Mouse (Mus musculus): ENCODE measurements around the gene Mtr.
A peak's percentile ranks its signal among the peaks of the same experiment; 100 is the strongest.

Mtr gene

GRCm38 (mm10) chr13:12243991-12244390 is 13.9 kb downstream of the Mtr start:
- no peak for DNase-seq (ENCODE audit: low spot score)

- no peak for DNase-seq (ENCODE audit: low spot score)
Measured at GRCm38 (mm10) chr13:12232141-12232540, 25.8 kb downstream of the Mtr start.

- DNase-seq (ENCODE audit: low spot score) = peak; percentile 17
Measured at GRCm38 (mm10) chr13:12228248-12228647, 29.7 kb downstream of the Mtr start.

- DNase-seq (ENCODE audit: low spot score) = peak; percentile 55
Measured at GRCm38 (mm10) chr13:12227606-12228005, 30.3 kb downstream of the Mtr start.

- DNase-seq (ENCODE audit: low spot score) = no peak
Measured at GRCm38 (mm10) chr13:12218603-12219002, 39.3 kb downstream of the Mtr start.

GRCm38 (mm10) chr13:12214922-12215321 is 43.0 kb downstream of the Mtr start:
- no peak for DNase-seq (ENCODE audit: low spot score)

GRCm38 (mm10) chr13:12211058-12211457 is 46.9 kb downstream of the Mtr start:
- no peak for DNase-seq (ENCODE audit: low spot score)

- peak; percentile 43 for DNase-seq (ENCODE audit: low spot score)
Measured at GRCm38 (mm10) chr13:12210023-12210762, 47.7 kb downstream of the Mtr start.

GRCm38 (mm10) chr13:12200372-12200771 is 57.5 kb downstream of the Mtr start:
- no peak for DNase-seq (ENCODE audit: low spot score)

- DNase-seq (ENCODE audit: low spot score) = no peak
Measured at GRCm38 (mm10) chr13:12198486-12198885, 59.4 kb downstream of the Mtr start.

- DNase-seq (ENCODE audit: low spot score) = no peak
Measured at GRCm38 (mm10) chr13:12196861-12197260, 61.1 kb downstream of the Mtr start.

GRCm38 (mm10) chr13:12196012-12196411 is 61.9 kb downstream of the Mtr start:
- DNase-seq (ENCODE audit: low spot score) = no peak

GRCm38 (mm10) chr13:12194942-12195662 is 62.8 kb downstream of the Mtr start:
- DNase-seq (ENCODE audit: low spot score) = no peak

GRCm38 (mm10) chr13:12189219-12189618 is 68.7 kb downstream of the Mtr start:
- DNase-seq (ENCODE audit: low spot score) = no peak

GRCm38 (mm10) chr13:12188804-12189203 is 69.1 kb downstream of the Mtr start:
- DNase-seq (ENCODE audit: low spot score) = no peak

GRCm38 (mm10) chr13:12179481-12179880 is 78.4 kb downstream of the Mtr start:
- DNase-seq (ENCODE audit: low spot score) = no peak

- no peak for DNase-seq (ENCODE audit: low spot score)
Measured at GRCm38 (mm10) chr13:12176761-12177160, 81.2 kb downstream of the Mtr start.

- DNase-seq (ENCODE audit: low spot score) = no peak
Measured at GRCm38 (mm10) chr13:12175988-12176736, 81.8 kb downstream of the Mtr start.

GRCm38 (mm10) chr13:12167276-12167675 is 90.6 kb downstream of the Mtr start:
- DNase-seq (ENCODE audit: low spot score) = no peak

GRCm38 (mm10) chr13:12166386-12166785 is 91.5 kb downstream of the Mtr start:
- DNase-seq (ENCODE audit: low spot score) = no peak

GRCm38 (mm10) chr13:12165461-12166058 is 92.4 kb downstream of the Mtr start:
- DNase-seq (ENCODE audit: low spot score) = no peak

- DNase-seq (ENCODE audit: low spot score) = no peak
Measured at GRCm38 (mm10) chr13:12162457-12162856, 95.5 kb downstream of the Mtr start.

Data from yolk sac, embryonic 10.5 days (tissue).